26 mouse cellular contexts compared by ENCODE assay signal in the genomic region with DNA sequence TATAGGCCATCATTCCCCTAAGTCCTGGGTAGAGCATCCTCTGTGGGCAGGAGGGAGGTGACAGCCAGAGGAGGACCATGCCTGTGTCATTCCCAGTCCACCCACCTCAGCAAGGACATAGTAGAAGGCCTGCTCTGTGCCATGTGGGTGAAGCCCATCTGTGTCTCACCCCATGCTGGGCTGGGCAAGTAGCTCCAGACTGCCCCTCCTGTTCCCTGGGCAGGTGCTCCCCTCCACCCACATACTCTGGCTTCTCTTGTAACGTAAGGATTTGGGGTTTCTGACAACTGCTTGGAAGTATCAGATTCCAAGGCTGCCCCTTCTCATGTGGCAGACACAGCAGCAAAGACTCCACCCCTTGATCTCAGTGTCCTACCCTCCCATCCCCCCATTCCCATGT.
DNase-seq lines count a peak whose midpoint lies in the region; ATAC-seq and TF ChIP-seq lines count a peak whose summit lies in the region.
"Had no signal": no experiment of that assay in that cellular context is flagged by ENCODE, and none has a peak within 500 bp of the region (broad histone marks: within the 10 kb centered on the region; RNA-seq: fewer than 3 reads in every experiment).

No protein-coding gene starts in this region.

- no peak for TF ChIP-seq POLR2A in myocyte (IDR thresholded peaks at IDR 0.05; ENCODE audit: insufficient read length, low read depth)

- no peaks in the 10 kb centered on the region for H3K79me2 ChIP-seq in myocyte (ENCODE audit: control insufficient read depth, insufficient read depth)

- H3K4me2 ChIP-seq in embryonic facial prominence, embryonic 12.5 days (replicated peaks), result no peak overlapping the region
- no peak overlapping the region for H3K4me2 ChIP-seq in limb, embryonic 11.5 days (ENCODE audit: low read depth, severe bottlenecking)
- no peak overlapping the region for H3K4me2 ChIP-seq in myocyte (ENCODE audit: low read depth)
- H3K4me2 ChIP-seq in stomach, postnatal 0 days (replicated peaks; ENCODE audit: low read depth), result no peak overlapping the region
- H3K4me2 ChIP-seq: embryonic facial prominence, embryonic 15.5 days; forebrain, embryonic 12.5 days; forebrain, embryonic 15.5 days; heart, embryonic 13.5 days; hindbrain, embryonic 12.5 days had no signal

- H3ac ChIP-seq in myocyte (ENCODE audit: control insufficient read depth, insufficient read length), result no peak overlapping the region

- no peak for TF ChIP-seq CTCF in stomach, postnatal 0 days (IDR thresholded peaks at IDR 0.05; ENCODE audit: low read depth)

- H3K27ac ChIP-seq in embryonic facial prominence, embryonic 12.5 days, result no peak overlapping the region
- no peak overlapping the region for H3K27ac ChIP-seq in embryonic facial prominence, embryonic 10.5 days (replicated peaks)
- H3K27ac ChIP-seq in limb, embryonic 11.5 days (replicated peaks; ENCODE audit: low read depth, low read length), result no peak overlapping the region
- no peak overlapping the region for H3K27ac ChIP-seq in limb, embryonic 10.5 days
- H3K27ac ChIP-seq in stomach, postnatal 0 days (replicated peaks), result no peak overlapping the region
- H3K27ac ChIP-seq: embryonic facial prominence, embryonic 15.5 days; forebrain, embryonic 12.5 days; forebrain, embryonic 15.5 days; heart, adult 2 months; heart, embryonic 10.5 days; heart, embryonic 13.5 days; hindbrain, embryonic 12.5 days had no signal

- ATAC-seq in embryonic facial prominence, embryonic 12.5 days (ENCODE audit: insufficient number of reproducible peaks, insufficient read depth, low FRiP score, low TSS enrichment), result 0 out of 2 replicates have a peak, but pooled peaks have one; percentile 23
- 0 out of 2 replicates have a peak, but pooled peaks have one; percentile 44 for ATAC-seq in limb, embryonic 11.5 days (ENCODE audit: insufficient number of reproducible peaks, low FRiP score, low TSS enrichment, low read depth)
- no peak for ATAC-seq in stomach, postnatal 0 days (ENCODE audit: low FRiP score, low TSS enrichment)
- ATAC-seq: activated CD4-positive, CD25-positive, alpha-beta regulatory T cell, adult 4 months; forebrain, embryonic 15.5 days; hindbrain, embryonic 16.5 days had no signal

- no peak for TF ChIP-seq EP300 in stomach, postnatal 0 days (optimal IDR thresholded peaks at IDR 0.05)

- 14% methylated on average over 1 of the region's 1 CpGs for WGBS in embryonic facial prominence, embryonic 12.5 days
- 28% methylated on average over 1 of the region's 1 CpGs for WGBS in embryonic facial prominence, embryonic 10.5 days
- 14% methylated on average over 1 of the region's 1 CpGs for WGBS in limb, embryonic 11.5 days
- 23% methylated on average over 1 of the region's 1 CpGs for WGBS in limb, embryonic 10.5 days
- WGBS in stomach, postnatal 0 days, result 24% methylated on average over 1 of the region's 1 CpGs

- no peaks in the 10 kb centered on the region for H3K36me3 ChIP-seq in embryonic facial prominence, embryonic 12.5 days
- H3K36me3 ChIP-seq in embryonic facial prominence, embryonic 10.5 days (replicated peaks), result no peaks in the 10 kb centered on the region
- no peaks in the 10 kb centered on the region for H3K36me3 ChIP-seq in limb, embryonic 11.5 days (ENCODE audit: control insufficient read depth, insufficient read depth, low read length)
- no peaks in the 10 kb centered on the region for H3K36me3 ChIP-seq in limb, embryonic 10.5 days
- no peaks in the 10 kb centered on the region for H3K36me3 ChIP-seq in myocyte (ENCODE audit: control insufficient read depth, insufficient read depth)
- H3K36me3 ChIP-seq in stomach, postnatal 0 days (ENCODE audit: control insufficient read depth, insufficient read depth, low read length), result no peaks in the 10 kb centered on the region
- H3K36me3 ChIP-seq: embryonic facial prominence, embryonic 15.5 days; forebrain, embryonic 12.5 days; forebrain, embryonic 15.5 days; heart, embryonic 10.5 days; heart, embryonic 13.5 days; hindbrain, embryonic 12.5 days had no signal

- no peaks in the 10 kb centered on the region for H3K4me1 ChIP-seq in embryonic facial prominence, embryonic 12.5 days
- peaks cover 29% of the 10 kb centered on the region for H3K4me1 ChIP-seq in embryonic facial prominence, embryonic 10.5 days
- H3K4me1 ChIP-seq in limb, embryonic 11.5 days (ENCODE audit: control insufficient read depth, insufficient read depth, low read length), result 0 out of 2 replicates have a peak, but pooled peaks cover 5% of the 10 kb centered on the region
- peaks cover 5% of the 10 kb centered on the region; the same call in 1 of the 2 replicates for H3K4me1 ChIP-seq in limb, embryonic 10.5 days
- no peaks in the 10 kb centered on the region for H3K4me1 ChIP-seq in stomach, postnatal 0 days (replicated peaks; ENCODE audit: control insufficient read depth, insufficient read depth)
- H3K4me1 ChIP-seq: embryonic facial prominence, embryonic 15.5 days; heart, embryonic 10.5 days had no signal

- no peaks in the 10 kb centered on the region for H3K9me3 ChIP-seq in embryonic facial prominence, embryonic 12.5 days
- H3K9me3 ChIP-seq in embryonic facial prominence, embryonic 10.5 days, result no peaks in the 10 kb centered on the region
- H3K9me3 ChIP-seq in limb, embryonic 11.5 days (ENCODE audit: control insufficient read depth, low read length), result no peaks in the 10 kb centered on the region
- H3K9me3 ChIP-seq in limb, embryonic 10.5 days (replicated peaks), result no peaks in the 10 kb centered on the region
- H3K9me3 ChIP-seq in stomach, postnatal 0 days (ENCODE audit: control insufficient read depth, low read length), result no peaks in the 10 kb centered on the region
- H3K9me3 ChIP-seq: embryonic facial prominence, embryonic 15.5 days; forebrain, embryonic 12.5 days; forebrain, embryonic 15.5 days; heart, embryonic 10.5 days; heart, embryonic 13.5 days; hindbrain, embryonic 12.5 days had no signal

- no peak overlapping the region for H3K9ac ChIP-seq in embryonic facial prominence, embryonic 12.5 days
- H3K9ac ChIP-seq in limb, embryonic 11.5 days (ENCODE audit: low read length), result no peak overlapping the region
- no peak overlapping the region for H3K9ac ChIP-seq in stomach, postnatal 0 days (ENCODE audit: low read length)
- H3K9ac ChIP-seq: embryonic facial prominence, embryonic 15.5 days; forebrain, embryonic 12.5 days; forebrain, embryonic 15.5 days; heart, embryonic 13.5 days; hindbrain, embryonic 12.5 days had no signal

- H3K4me3 ChIP-seq in embryonic facial prominence, embryonic 12.5 days, result no peak overlapping the region
- no peak overlapping the region for H3K4me3 ChIP-seq in embryonic facial prominence, embryonic 10.5 days
- no peak overlapping the region for H3K4me3 ChIP-seq in limb, embryonic 11.5 days (ENCODE audit: low read depth, low read length)
- no peak overlapping the region for H3K4me3 ChIP-seq in limb, embryonic 10.5 days
- no peak overlapping the region for H3K4me3 ChIP-seq in myocyte
- H3K4me3 ChIP-seq in stomach, postnatal 0 days (ENCODE audit: low read depth, low read length), result no peak overlapping the region
- H3K4me3 ChIP-seq: embryonic facial prominence, embryonic 15.5 days; forebrain, embryonic 12.5 days; forebrain, embryonic 15.5 days; heart, adult 2 months; heart, embryonic 10.5 days; heart, embryonic 13.5 days; hindbrain, embryonic 12.5 days had no signal

- H3K27me3 ChIP-seq in embryonic facial prominence, embryonic 12.5 days, result no peaks in the 10 kb centered on the region
- no peaks in the 10 kb centered on the region for H3K27me3 ChIP-seq in embryonic facial prominence, embryonic 10.5 days (replicated peaks; ENCODE audit: low read depth, poor library complexity, severe bottlenecking)
- H3K27me3 ChIP-seq in limb, embryonic 11.5 days (ENCODE audit: control insufficient read depth, insufficient read depth, low read length), result no peaks in the 10 kb centered on the region
- H3K27me3 ChIP-seq in limb, embryonic 10.5 days (ENCODE audit: low read depth, poor library complexity, severe bottlenecking), result no peaks in the 10 kb centered on the region
- no peaks in the 10 kb centered on the region for H3K27me3 ChIP-seq in myocyte (ENCODE audit: control insufficient read depth, insufficient read depth, insufficient read length)
- no peaks in the 10 kb centered on the region for H3K27me3 ChIP-seq in stomach, postnatal 0 days (ENCODE audit: control insufficient read depth, insufficient read depth, low read length)
- H3K27me3 ChIP-seq: embryonic facial prominence, embryonic 15.5 days; forebrain, embryonic 15.5 days; hindbrain, embryonic 12.5 days had no signal

- DNase-seq in embryonic facial prominence, embryonic 10.5 days (ENCODE audit: low spot score), result no peak
- no peak for DNase-seq in limb, embryonic 11.5 days (ENCODE audit: low spot score)
- no peak for DNase-seq in limb, embryonic 10.5 days (ENCODE audit: low spot score)
- no peak for DNase-seq in stomach, postnatal 0 days (ENCODE audit: low spot score)
- no peak for DNase-seq in neural tube, embryonic 10.5 days (ENCODE audit: extremely low spot score, low spot score)
- DNase-seq: adrenal gland, adult 8-10 months; adrenal gland, postnatal 25 days; cerebellum, adult 11 months; cerebellum, adult 2 months; cerebellum, adult 9-11 months; cerebellum, postnatal 25 days; gastrocnemius, postnatal 10 days; gastrocnemius, postnatal 36 days; heart, adult 2 months; heart, postnatal 14 days; heart, postnatal 4 days had no signal

TF ChIP-seq in myocyte, 11 proteins besides CTCF, POLR2A, EP300 and RAD21:
- TF ChIP-seq E2F4 (IDR thresholded peaks at IDR 0.05; ENCODE audit: insufficient read depth), result no peak
- TF ChIP-seq USF1 (IDR thresholded peaks at IDR 0.05; ENCODE audit: low read depth), result no peak
- peak; percentile 67 for TF ChIP-seq TCF12 (IDR thresholded peaks at IDR 0.05; ENCODE audit: insufficient read depth, poor library complexity, severe bottlenecking)
- TF ChIP-seq POLR2AphosphoS2 (IDR thresholded peaks at IDR 0.05; ENCODE audit: insufficient read length, low read depth), result no peak
- TF ChIP-seq REST (IDR thresholded peaks at IDR 0.05; ENCODE audit: insufficient read depth, insufficient read length), result no peak
- TF ChIP-seq MYOG (IDR thresholded peaks at IDR 0.05; ENCODE audit: control insufficient read depth in 1 of 3, insufficient read depth in 1 of 3, insufficient read length in 2 of 3, low read depth in 2 of 3), result peak; percentile 36 to 76 (median 54)
- TF ChIP-seq MYOD1 (IDR thresholded peaks at IDR 0.05; ENCODE audit: control insufficient read depth in 1 of 3, insufficient read length in 2 of 3, low read depth in 2 of 3), result peak in 2 of 3 experiments; percentile 62 to 90
